26 mouse cellular contexts compared by ENCODE assay signal in genomic region chr1:23958101-23958500, GRCm38 (mm10). TPM values are rescaled to one million over a fixed set of nuclear protein-coding genes. Genes with fewer than 3 reads are reported as not detected.
"Had no signal": no experiment of that assay in that cellular context is flagged by ENCODE, and none has a peak within 500 bp of the region (broad histone marks: within the 10 kb centered on the region; RNA-seq: fewer than 3 reads in every experiment).

No protein-coding gene starts in this region.

- H3K4me3 ChIP-seq: embryonic facial prominence, embryonic 15.5 days; erythroblast, embryonic 14.5 days; forebrain, embryonic 12.5 days; forebrain, embryonic 13.5 days; forebrain, embryonic 15.5 days had no signal

- H3K9ac ChIP-seq: embryonic facial prominence, embryonic 13.5 days; embryonic facial prominence, embryonic 15.5 days; forebrain, embryonic 12.5 days; forebrain, embryonic 13.5 days; forebrain, embryonic 15.5 days; forebrain, postnatal 0 days had no signal

- H3K4me1 ChIP-seq: forebrain, embryonic 13.5 days; forebrain, embryonic 15.5 days had no signal

- H3K36me3 ChIP-seq: embryonic facial prominence, embryonic 10.5 days; embryonic facial prominence, embryonic 12.5 days; embryonic facial prominence, embryonic 13.5 days; embryonic facial prominence, embryonic 15.5 days; forebrain, embryonic 10.5 days; forebrain, embryonic 12.5 days; forebrain, embryonic 15.5 days had no signal

- H3K9me3 ChIP-seq: embryonic facial prominence, embryonic 10.5 days; embryonic facial prominence, embryonic 12.5 days; embryonic facial prominence, embryonic 13.5 days; embryonic facial prominence, embryonic 15.5 days; forebrain, embryonic 10.5 days; forebrain, embryonic 12.5 days; forebrain, embryonic 13.5 days; forebrain, embryonic 15.5 days had no signal

- H3K27me3 ChIP-seq: embryonic facial prominence, embryonic 12.5 days; embryonic facial prominence, embryonic 13.5 days; embryonic facial prominence, embryonic 15.5 days; forebrain, embryonic 12.5 days; forebrain, embryonic 15.5 days had no signal

- DNase-seq: cerebellum, adult 2 months; cerebellum, adult 8-10 months; cerebellum, adult 9-10 months; cerebellum, adult 9-11 months; cerebellum, postnatal 10 days; cerebellum, postnatal 14 days; cerebellum, postnatal 25 days; cerebellum, postnatal 36 days; gastrocnemius, adult 2 months; gastrocnemius, postnatal 10 days; gastrocnemius, postnatal 14 days; gastrocnemius, postnatal 25 days; gastrocnemius, postnatal 36 days; heart, adult 11 months; heart, adult 18-20 months had no signal

- H3K27ac ChIP-seq: embryonic facial prominence, embryonic 10.5 days; embryonic facial prominence, embryonic 12.5 days; embryonic facial prominence, embryonic 13.5 days; embryonic facial prominence, embryonic 15.5 days; forebrain, embryonic 10.5 days; forebrain, embryonic 12.5 days; forebrain, embryonic 13.5 days; forebrain, embryonic 15.5 days; gastrocnemius, adult 2 months had no signal

- ATAC-seq: forebrain, embryonic 15.5 days; forebrain, embryonic 16.5 days; forebrain, postnatal 0 days had no signal

RNA-seq across cellular contexts. Expression of gene Sdhaf4, which starts 47.4 kb away (rescaled TPM):
- polyA plus RNA-seq: erythroblast, embryonic 14.5 days had no signal
